Mouse (Mus musculus) embryonic fibroblast, embryonic 13.5 days (primary cell): ENCODE data around the gene 1700102P08Rik.

ENCODE experiments used
- CTCF ChIP-seq: IDR thresholded peaks from 2 replicates; pipeline ENCODE4 v1.5.1; 2011; ENCODE audit warnings: mild to moderate bottlenecking, control low read depth, low read length, moderate library complexity, borderline replicate concordance; ENCODE audit not compliant: insufficient read depth
- POLR2A ChIP-seq: IDR thresholded peaks from 2 replicates; pipeline ENCODE4 v1.6.1; 2011; ENCODE audit warnings: low read depth, mild to moderate bottlenecking, control low read depth, low read length, moderate library complexity

DNA sequence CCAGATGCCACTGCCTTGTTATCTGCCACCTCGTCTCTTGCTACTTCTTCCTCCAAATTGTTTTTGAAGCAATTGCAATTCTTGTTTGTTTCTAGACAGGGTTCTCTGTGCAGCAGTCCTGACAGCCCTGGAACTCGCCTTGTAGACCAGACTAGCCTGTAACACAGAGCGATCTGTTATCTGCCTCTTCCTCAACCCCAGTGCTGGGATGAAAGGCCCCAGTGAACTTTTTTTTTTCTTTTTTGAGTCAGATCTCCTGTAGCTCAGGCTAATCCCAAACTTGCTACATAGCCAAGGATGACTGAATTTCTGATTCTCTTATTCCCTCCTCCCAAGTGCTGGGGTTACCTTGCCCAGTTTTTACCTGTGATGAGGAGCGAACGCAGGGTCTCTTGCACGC is 61.8 kb downstream of the 1700102P08Rik start:
- TF ChIP-seq CTCF = no peak
- no peak for TF ChIP-seq POLR2A
